Mouse (Mus musculus): ENCODE results near the gene Atp8b4.

DNA sequence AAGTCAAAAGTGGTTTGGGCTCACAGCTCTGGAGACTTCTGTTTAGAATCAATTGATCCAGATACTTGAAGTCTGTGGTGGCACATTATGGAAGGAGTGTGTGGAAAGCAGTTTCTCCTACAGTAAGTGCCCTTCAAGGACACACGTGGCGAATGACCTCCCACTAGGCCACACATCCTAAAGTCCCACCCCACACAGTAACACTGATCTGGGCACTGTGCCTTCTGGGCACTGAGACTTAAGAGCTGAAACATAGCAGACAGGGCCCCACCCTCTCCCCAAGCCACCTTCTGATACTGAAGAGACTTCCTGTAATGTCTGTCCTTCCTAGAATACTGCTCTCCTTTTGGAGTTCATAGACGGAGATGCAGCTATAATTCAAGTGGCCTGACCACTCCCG, 84.5 kb downstream of the Atp8b4 start:
- TF ChIP-seq CTCF (IDR thresholded peaks at IDR 0.05; ENCODE audit: low read depth), result no peak
- TF ChIP-seq EP300 (IDR thresholded peaks at IDR 0.05; ENCODE audit: low read depth), result no peak

All from liver, postnatal 0 days (tissue).